Mouse (Mus musculus): ENCODE measurements around the gene Abi3bp. TPM values are rescaled to one million over a fixed set of nuclear protein-coding genes. Genes with fewer than 3 reads are reported as not detected.

Gene Abi3bp
- polyA plus RNA-seq (2011; ENCODE audit: insufficient read depth, insufficient read length, low read depth, missing spikeins) = not detected in 2 replicates

- H3K27me3 ChIP-seq (ENCODE audit: control insufficient read depth, insufficient read depth, low read length, poor library complexity, severe bottlenecking) = no peaks in the 10 kb centered on the region
- TF ChIP-seq POLR2A (IDR thresholded peaks at IDR 0.05; ENCODE audit: insufficient read depth, low read length) (no peak), CTCF (IDR thresholded peaks at IDR 0.05; ENCODE audit: low read depth, low read length) (no peak), EP300 (IDR thresholded peaks at IDR 0.05; ENCODE audit: insufficient read depth, low read depth, low read length) (no peak)
- H3K4me1 ChIP-seq (ENCODE audit: control insufficient read depth, insufficient read depth, low read length) = no peaks in the 10 kb centered on the region
- no peaks in the 10 kb centered on the region for H3K36me3 ChIP-seq (ENCODE audit: control insufficient read depth, insufficient read depth, low read length, poor library complexity, severe bottlenecking)
- H3K4me3 ChIP-seq (ENCODE audit: low read depth, low read length) = no peak within 1 kb of the TSS
- H3K27ac ChIP-seq (ENCODE audit: insufficient read depth, low read length) = no peak within 1 kb of the TSS
- H3K9me3 ChIP-seq (replicated peaks; ENCODE audit: control insufficient read depth, insufficient read depth, low read length, poor library complexity, severe bottlenecking) = no peaks in the 10 kb centered on the region
- no peak within 1 kb of the TSS for H3K9ac ChIP-seq (ENCODE audit: low read depth, poor library complexity, severe bottlenecking)
These were observed at the start of gene Abi3bp for GRCm38 (mm10) chr16:56477677-56478574. Abi3bp (plus strand) TSS chr16:56477878.

GRCm38 (mm10) chr16:56435293-56436185 is 42.1 kb upstream of the Abi3bp start:
- TF ChIP-seq POLR2A (IDR thresholded peaks at IDR 0.05; ENCODE audit: insufficient read depth, low read length) (no peak), EP300 (IDR thresholded peaks at IDR 0.05; ENCODE audit: insufficient read depth, low read depth, low read length) (no peak), CTCF (IDR thresholded peaks at IDR 0.05; ENCODE audit: low read depth, low read length) (no peak)
- Histone ChIP-seq H3K9me3 (replicated peaks; ENCODE audit: control insufficient read depth, insufficient read depth, low read length, poor library complexity, severe bottlenecking) (no peaks in the 10 kb centered on the region), H3K9ac (ENCODE audit: low read depth, poor library complexity, severe bottlenecking) (no peak overlapping the region), H3K27ac (ENCODE audit: insufficient read depth, low read length) (no peak overlapping the region), H3K4me1 (ENCODE audit: control insufficient read depth, insufficient read depth, low read length) (no peaks in the 10 kb centered on the region), H3K36me3 (ENCODE audit: control insufficient read depth, insufficient read depth, low read length, poor library complexity, severe bottlenecking) (no peaks in the 10 kb centered on the region), H3K27me3 (ENCODE audit: control insufficient read depth, insufficient read depth, low read length, poor library complexity, severe bottlenecking) (no peaks in the 10 kb centered on the region), H3K4me3 (ENCODE audit: low read depth, low read length) (no peak overlapping the region)

GRCm38 (mm10) chr16:56440243-56440642 is 37.4 kb upstream of the Abi3bp start:
- TF ChIP-seq POLR2A (IDR thresholded peaks at IDR 0.05; ENCODE audit: insufficient read depth, low read length) (no peak), EP300 (IDR thresholded peaks at IDR 0.05; ENCODE audit: insufficient read depth, low read depth, low read length) (no peak), CTCF (IDR thresholded peaks at IDR 0.05; ENCODE audit: low read depth, low read length) (no peak)
- Histone ChIP-seq H3K27ac (ENCODE audit: insufficient read depth, low read length) (no peak overlapping the region), H3K36me3 (ENCODE audit: control insufficient read depth, insufficient read depth, low read length, poor library complexity, severe bottlenecking) (no peaks in the 10 kb centered on the region), H3K9ac (ENCODE audit: low read depth, poor library complexity, severe bottlenecking) (no peak overlapping the region), H3K4me3 (ENCODE audit: low read depth, low read length) (no peak overlapping the region), H3K27me3 (ENCODE audit: control insufficient read depth, insufficient read depth, low read length, poor library complexity, severe bottlenecking) (no peaks in the 10 kb centered on the region), H3K4me1 (ENCODE audit: control insufficient read depth, insufficient read depth, low read length) (no peaks in the 10 kb centered on the region), H3K9me3 (replicated peaks; ENCODE audit: control insufficient read depth, insufficient read depth, low read length, poor library complexity, severe bottlenecking) (no peaks in the 10 kb centered on the region)

- no peak overlapping the region for H3K27ac ChIP-seq (ENCODE audit: insufficient read depth, low read length)
- no peaks in the 10 kb centered on the region for H3K4me1 ChIP-seq (ENCODE audit: control insufficient read depth, insufficient read depth, low read length)
- H3K9me3 ChIP-seq (replicated peaks; ENCODE audit: control insufficient read depth, insufficient read depth, low read length, poor library complexity, severe bottlenecking) = no peaks in the 10 kb centered on the region
- no peaks in the 10 kb centered on the region for H3K36me3 ChIP-seq (ENCODE audit: control insufficient read depth, insufficient read depth, low read length, poor library complexity, severe bottlenecking)
- no peaks in the 10 kb centered on the region for H3K27me3 ChIP-seq (ENCODE audit: control insufficient read depth, insufficient read depth, low read length, poor library complexity, severe bottlenecking)
- TF ChIP-seq CTCF (IDR thresholded peaks at IDR 0.05; ENCODE audit: low read depth, low read length) = no peak
- TF ChIP-seq POLR2A (IDR thresholded peaks at IDR 0.05; ENCODE audit: insufficient read depth, low read length) = no peak
- TF ChIP-seq EP300 (IDR thresholded peaks at IDR 0.05; ENCODE audit: insufficient read depth, low read depth, low read length) = no peak
- no peak overlapping the region for H3K4me3 ChIP-seq (ENCODE audit: low read depth, low read length)
- no peak overlapping the region for H3K9ac ChIP-seq (ENCODE audit: low read depth, poor library complexity, severe bottlenecking)
These were observed 36.6 kb upstream of the Abi3bp start for GRCm38 (mm10) chr16:56441113-56441512.

GRCm38 (mm10) chr16:56441658-56442344 is 35.9 kb upstream of the Abi3bp start:
- H3K4me3 ChIP-seq (ENCODE audit: low read depth, low read length) = no peak overlapping the region
- no peaks in the 10 kb centered on the region for H3K27me3 ChIP-seq (ENCODE audit: control insufficient read depth, insufficient read depth, low read length, poor library complexity, severe bottlenecking)
- no peak for TF ChIP-seq EP300 (IDR thresholded peaks at IDR 0.05; ENCODE audit: insufficient read depth, low read depth, low read length)
- TF ChIP-seq CTCF (IDR thresholded peaks at IDR 0.05; ENCODE audit: low read depth, low read length) = no peak
- H3K9ac ChIP-seq (ENCODE audit: low read depth, poor library complexity, severe bottlenecking) = no peak overlapping the region
- H3K27ac ChIP-seq (ENCODE audit: insufficient read depth, low read length) = no peak overlapping the region
- no peaks in the 10 kb centered on the region for H3K4me1 ChIP-seq (ENCODE audit: control insufficient read depth, insufficient read depth, low read length)
- H3K36me3 ChIP-seq (ENCODE audit: control insufficient read depth, insufficient read depth, low read length, poor library complexity, severe bottlenecking) = no peaks in the 10 kb centered on the region
- no peaks in the 10 kb centered on the region for H3K9me3 ChIP-seq (replicated peaks; ENCODE audit: control insufficient read depth, insufficient read depth, low read length, poor library complexity, severe bottlenecking)
